Mouse (Mus musculus) C2C12 (cell line): Measurements from ENCODE around the gene Cend1.

ENCODE experiments used
- CEBPB ChIP-seq: IDR thresholded peaks from one replicate; pipeline ENCODE4 v1.6.1; 2011; ENCODE audit warnings: low read depth, mild to moderate bottlenecking, control low read depth, moderate library complexity
- CTCF ChIP-seq: IDR thresholded peaks from one replicate; pipeline ENCODE4 v1.5.1; 2011; ENCODE audit not compliant: control insufficient read depth, insufficient read depth, insufficient read length
- USF1 ChIP-seq: IDR thresholded peaks from one replicate; pipeline ENCODE4 v1.6.1; 2011; ENCODE audit warnings: low read depth, mild to moderate bottlenecking, control low read depth, moderate library complexity

- TF ChIP-seq USF1 (no peak), CTCF (no peak), CEBPB (no peak)
Observed at GRCm38 (mm10) chr7:141428701-141429100, 590 bp downstream of the Cend1 start.
